Mouse (Mus musculus) neural tube, embryonic 14.5 days (tissue): Measurements from ENCODE around the gene Il17d. TPM values are rescaled to one million over a fixed set of nuclear protein-coding genes. Genes with fewer than 3 reads are reported as not detected.

Experiments used
- ATAC-seq: fragments of 200-750 bp; cut with Nextera tagmentation; 2 replicates; pipeline ENCODE4 v1.8.0; 2017; ENCODE audit warnings: low read depth, mild to moderate bottlenecking, moderate TSS enrichment, moderate library complexity
- H3K27ac ChIP-seq: fragments of 300-500 bp; sonication (generic); 2 replicates; pipeline ENCODE4 v1.5.1; 2014; ENCODE audit warnings: low read depth, mild to moderate bottlenecking, control low read depth, low read length, moderate library complexity, mixed read lengths
- H3K27me3 ChIP-seq: fragments of 300-500 bp; sonication (generic); 2 replicates; pipeline ENCODE4 v1.6.1; 2014; ENCODE audit warnings: low read length; ENCODE audit not compliant: control insufficient read depth, insufficient read depth
- H3K36me3 ChIP-seq: fragments of 300-500 bp; sonication (generic); 2 replicates; pipeline ENCODE4 v1.6.1; 2014; ENCODE audit warnings: low read length, mixed read lengths; ENCODE audit not compliant: control insufficient read depth, insufficient read depth
- H3K4me1 ChIP-seq: fragments of 300-500 bp; sonication (generic); 2 replicates; pipeline ENCODE4 v1.6.1; 2014; ENCODE audit warnings: low read length; ENCODE audit not compliant: control insufficient read depth, insufficient read depth
- H3K4me2 ChIP-seq: fragments of 300-500 bp; sonication (generic); 2 replicates; pipeline ENCODE4 v1.6.1; 2014; ENCODE audit warnings: mild to moderate bottlenecking, low read depth, low read length, control low read depth
- H3K4me3 ChIP-seq: fragments of 300-500 bp; sonication (generic); 2 replicates; pipeline ENCODE4 v1.5.1; 2014; ENCODE audit warnings: low read depth, low read length, control low read depth, mixed read lengths
- H3K9ac ChIP-seq: fragments of 300-500 bp; sonication (generic); replicated peaks from 2 replicates; pipeline ENCODE4 v1.6.1; 2014; ENCODE audit warnings: low read depth, mild to moderate bottlenecking, control low read depth, low read length, mixed read lengths
- H3K9me3 ChIP-seq: fragments of 300-500 bp; sonication (generic); 2 replicates; pipeline ENCODE4 v1.6.1; 2016; ENCODE audit warnings: low read length; ENCODE audit not compliant: control insufficient read depth
- WGBS: fragments of 180-500 bp; shearing (Covaris S2); extraction: QIAGEN DNeasy Blood & Tissue Kit; methylation state at CpG from one replicate; pipeline ENCODE4 v1.1.7; 2014; 5-methylcytosine and 5-hydroxymethylcytosine counted together
- polyA plus RNA-seq: library from polyadenylated mRNA; unstranded; fragments of >200 nt; fragmentation: Nextera tagmentation; extraction: Ambion mirVana; gene quantifications from 2 replicates; pipeline ENCODE4 v1.2.1, GENCODE M21; 2014

Il17d gene
- polyA plus RNA-seq, 1 experiment from 2014 or later = 3.1 TPM

- H3K4me3 ChIP-seq = no peak overlapping the region
- 93% methylated on average over 3 of the region's 3 CpGs for WGBS
- H3K27ac ChIP-seq = no peak overlapping the region
- H3K4me2 ChIP-seq = no peak overlapping the region
- H3K4me1 ChIP-seq = peaks cover 5% of the 10 kb centered on the region; the same call in 1 of the 2 replicates
- H3K27me3 ChIP-seq = no peaks in the 10 kb centered on the region
- no peaks in the 10 kb centered on the region for H3K36me3 ChIP-seq
- H3K9ac ChIP-seq = no peak overlapping the region
- no peak for ATAC-seq
- no peaks in the 10 kb centered on the region for H3K9me3 ChIP-seq
Measured at GRCm38 (mm10) chr14:57532577-57532976, 8.0 kb downstream of the Il17d start.

GRCm38 (mm10) chr14:57533214-57533613 lies 8.6 kb downstream of the Il17d start:
- no peak for ATAC-seq
- Histone ChIP-seq H3K9ac (no peak overlapping the region), H3K4me1 (peaks cover 5% of the 10 kb centered on the region; the same call in 1 of the 2 replicates), H3K4me2 (no peak overlapping the region), H3K27ac (no peak overlapping the region), H3K36me3 (no peaks in the 10 kb centered on the region), H3K27me3 (no peaks in the 10 kb centered on the region), H3K9me3 (no peaks in the 10 kb centered on the region), H3K4me3 (no peak overlapping the region)
- 43% methylated on average over 3 of the region's 3 CpGs for WGBS

- no peaks in the 10 kb centered on the region for H3K36me3 ChIP-seq
- no peak overlapping the region for H3K27ac ChIP-seq
- H3K4me3 ChIP-seq = no peak overlapping the region
- H3K4me2 ChIP-seq = no peak overlapping the region
- H3K9ac ChIP-seq = no peak overlapping the region
- H3K27me3 ChIP-seq = no peaks in the 10 kb centered on the region
- H3K9me3 ChIP-seq = no peaks in the 10 kb centered on the region
- no peak for ATAC-seq
- peaks cover 5% of the 10 kb centered on the region; the same call in 1 of the 2 replicates for H3K4me1 ChIP-seq
- 15% methylated on average over 11 of the region's 11 CpGs for WGBS
Measured at GRCm38 (mm10) chr14:57533841-57534240, 9.3 kb downstream of the Il17d start.

- no peak overlapping the region for H3K27ac ChIP-seq
Measured at GRCm38 (mm10) chr14:57534346-57534745, 9.8 kb downstream of the Il17d start.

GRCm38 (mm10) chr14:57534961-57535360 lies 10.4 kb downstream of the Il17d start:
- peak; percentile 52; the same call in 1 of the 2 replicates for ATAC-seq
- no peak overlapping the region for H3K9ac ChIP-seq
- H3K4me3 ChIP-seq = no peak overlapping the region
- no peaks in the 10 kb centered on the region for H3K9me3 ChIP-seq
- H3K27ac ChIP-seq = no peak overlapping the region
- no peaks in the 10 kb centered on the region for H3K36me3 ChIP-seq
- peaks cover 5% of the 10 kb centered on the region; the same call in 1 of the 2 replicates for H3K4me1 ChIP-seq
- 0 out of 2 replicates have a peak overlapping the region, but pooled peaks have one; percentile 1 for H3K4me2 ChIP-seq
- 11% methylated on average over 8 of the region's 8 CpGs for WGBS
- no peaks in the 10 kb centered on the region for H3K27me3 ChIP-seq

More at GRCm38 (mm10) chr14:57534346-57534745, 9.8 kb downstream of the Il17d start:
- H3K9me3 ChIP-seq = no peaks in the 10 kb centered on the region
- H3K4me2 ChIP-seq = no peak overlapping the region
- H3K9ac ChIP-seq = no peak overlapping the region
- 4% methylated on average over 5 of the region's 5 CpGs for WGBS
- H3K27me3 ChIP-seq = no peaks in the 10 kb centered on the region
- no peak for ATAC-seq
- H3K4me1 ChIP-seq = peaks cover 5% of the 10 kb centered on the region; the same call in 1 of the 2 replicates
- no peak overlapping the region for H3K4me3 ChIP-seq
- no peaks in the 10 kb centered on the region for H3K36me3 ChIP-seq

- Histone ChIP-seq H3K4me2 (no peak overlapping the region), H3K27me3 (no peaks in the 10 kb centered on the region), H3K4me1 (peaks cover 5% of the 10 kb centered on the region; the same call in 1 of the 2 replicates), H3K4me3 (no peak overlapping the region), H3K9ac (no peak overlapping the region), H3K9me3 (no peaks in the 10 kb centered on the region), H3K36me3 (no peaks in the 10 kb centered on the region), H3K27ac (no peak overlapping the region)
- 49% methylated on average over 6 of the region's 6 CpGs for WGBS
- ATAC-seq = no peak
Measured at GRCm38 (mm10) chr14:57535646-57536045, 11.1 kb downstream of the Il17d start.

- Histone ChIP-seq H3K27ac (no peak overlapping the region), H3K4me2 (no peak overlapping the region), H3K4me3 (no peak overlapping the region), H3K9me3 (no peaks in the 10 kb centered on the region), H3K36me3 (no peaks in the 10 kb centered on the region), H3K9ac (no peak overlapping the region), H3K27me3 (no peaks in the 10 kb centered on the region), H3K4me1 (peaks cover 5% of the 10 kb centered on the region; the same call in 1 of the 2 replicates)
- ATAC-seq = no peak
- 42% methylated on average over 9 of the region's 9 CpGs for WGBS
Measured at GRCm38 (mm10) chr14:57536820-57537219, 12.2 kb downstream of the Il17d start.

- Histone ChIP-seq H3K27me3 (no peaks in the 10 kb centered on the region), H3K4me2 (no peak overlapping the region), H3K4me1 (peaks cover 5% of the 10 kb centered on the region; the same call in 1 of the 2 replicates), H3K36me3 (no peaks in the 10 kb centered on the region), H3K27ac (no peak overlapping the region), H3K9ac (no peak overlapping the region), H3K4me3 (no peak overlapping the region), H3K9me3 (no peaks in the 10 kb centered on the region)
- WGBS = 12% methylated on average over 16 of the region's 16 CpGs
- ATAC-seq = no peak
Measured at GRCm38 (mm10) chr14:57537261-57538015, 12.9 kb downstream of the Il17d start.

GRCm38 (mm10) chr14:57540683-57541082 lies 16.1 kb downstream of the Il17d start:
- Histone ChIP-seq H3K9me3 (no peaks in the 10 kb centered on the region), H3K4me3 (no peak overlapping the region), H3K9ac (no peak overlapping the region), H3K4me1 (no peaks in the 10 kb centered on the region), H3K4me2 (no peak overlapping the region), H3K27ac (no peak overlapping the region), H3K36me3 (no peaks in the 10 kb centered on the region), H3K27me3 (no peaks in the 10 kb centered on the region)
- ATAC-seq = no peak
- WGBS = 90% methylated on average over 11 of the region's 11 CpGs
